Mouse (Mus musculus): Measurements from ENCODE around the gene BC030499. TPM values are rescaled to one million over a fixed set of nuclear protein-coding genes. Genes with fewer than 3 reads are reported as not detected.
A peak's percentile ranks its signal among the peaks of the same experiment; 100 is the strongest.

The BC030499 gene
- polyA plus RNA-seq, 1 experiment: 2.4 TPM

GRCm38 (mm10) chr11:78289146-78289763, 1.4 kb upstream of the BC030499 start:
- H3K27ac ChIP-seq (ENCODE audit: control insufficient read depth, insufficient read depth, low read depth, low read length, poor library complexity): no peak overlapping the region
- no peak for TF ChIP-seq CTCF (IDR thresholded peaks at IDR 0.05; ENCODE audit: control insufficient read depth, insufficient read depth, low read length)
- TF ChIP-seq POLR2A (IDR thresholded peaks at IDR 0.05; ENCODE audit: borderline replicate concordance, control insufficient read depth, low read depth, low read length): no peak
- WGBS: 85% methylated on average over 7 of the region's 7 CpGs
- H3K4me1 ChIP-seq (ENCODE audit: control insufficient read depth, insufficient read depth, low read length): no peaks in the 10 kb centered on the region
- no peak overlapping the region for H3K4me3 ChIP-seq (replicated peaks; ENCODE audit: control insufficient read depth, low read depth, low read length)

GRCm38 (mm10) chr11:78294585-78294984, 3.9 kb downstream of the BC030499 start:
- 88% methylated on average over 6 of the region's 6 CpGs for WGBS
- TF ChIP-seq CTCF (IDR thresholded peaks at IDR 0.05; ENCODE audit: control insufficient read depth, insufficient read depth, low read length): no peak
- no peak overlapping the region for H3K27ac ChIP-seq (ENCODE audit: control insufficient read depth, insufficient read depth, low read depth, low read length, poor library complexity)
- no peaks in the 10 kb centered on the region for H3K4me1 ChIP-seq (ENCODE audit: control insufficient read depth, insufficient read depth, low read length)
- H3K4me3 ChIP-seq (replicated peaks; ENCODE audit: control insufficient read depth, low read depth, low read length): no peak overlapping the region

GRCm38 (mm10) chr11:78300917-78301316, 10.3 kb downstream of the BC030499 start:
- TF ChIP-seq POLR2A (IDR thresholded peaks at IDR 0.05; ENCODE audit: borderline replicate concordance, control insufficient read depth, low read depth, low read length) (no peak), CTCF (IDR thresholded peaks at IDR 0.05; ENCODE audit: control insufficient read depth, insufficient read depth, low read length) (no peak)
- Histone ChIP-seq H3K27ac (ENCODE audit: control insufficient read depth, insufficient read depth, low read depth, low read length, poor library complexity) (peak overlapping the region; percentile 52; the same call in 1 of the 2 replicates), H3K4me1 (ENCODE audit: control insufficient read depth, insufficient read depth, low read length) (no peaks in the 10 kb centered on the region; the same call in 1 of the 2 replicates), H3K4me3 (replicated peaks; ENCODE audit: control insufficient read depth, low read depth, low read length) (peak overlapping the region; percentile 94)
- 58% methylated on average over 7 of the region's 7 CpGs for WGBS

GRCm38 (mm10) chr11:78301357-78302084, 10.9 kb downstream of the BC030499 start, which contains the start of gene Spag5:
Gene Spag5 (plus strand): TSS chr11:78301529.
- H3K27ac ChIP-seq (ENCODE audit: control insufficient read depth, insufficient read depth, low read depth, low read length, poor library complexity): peak within 1 kb of the TSS; percentile 52
- WGBS: under 1% methylated on average over 49 of the region's 49 CpGs
- H3K4me3 ChIP-seq (replicated peaks; ENCODE audit: control insufficient read depth, low read depth, low read length): peak within 1 kb of the TSS; percentile 94
- TF ChIP-seq POLR2A (IDR thresholded peaks at IDR 0.05; ENCODE audit: borderline replicate concordance, control insufficient read depth, low read depth, low read length) (peak; percentile 71; the same call in 1 of the 2 replicates), CTCF (IDR thresholded peaks at IDR 0.05; ENCODE audit: control insufficient read depth, insufficient read depth, low read length) (no peak)
- no peaks in the 10 kb centered on the region; the same call in 1 of the 2 replicates for H3K4me1 ChIP-seq (ENCODE audit: control insufficient read depth, insufficient read depth, low read length)

- 86% methylated on average over 4 of the region's 4 CpGs for WGBS
- Histone ChIP-seq H3K27ac (ENCODE audit: control insufficient read depth, insufficient read depth, low read depth, low read length, poor library complexity) (no peak overlapping the region), H3K4me1 (ENCODE audit: control insufficient read depth, insufficient read depth, low read length) (no peaks in the 10 kb centered on the region; the same call in 1 of the 2 replicates), H3K4me3 (replicated peaks; ENCODE audit: control insufficient read depth, low read depth, low read length) (no peak overlapping the region)
- TF ChIP-seq CTCF (IDR thresholded peaks at IDR 0.05; ENCODE audit: control insufficient read depth, insufficient read depth, low read length) (no peak), POLR2A (IDR thresholded peaks at IDR 0.05; ENCODE audit: borderline replicate concordance, control insufficient read depth, low read depth, low read length) (no peak)
Observed at GRCm38 (mm10) chr11:78305272-78305671, 14.6 kb downstream of the BC030499 start.

- TF ChIP-seq POLR2A (IDR thresholded peaks at IDR 0.05; ENCODE audit: borderline replicate concordance, control insufficient read depth, low read depth, low read length) (no peak), CTCF (IDR thresholded peaks at IDR 0.05; ENCODE audit: control insufficient read depth, insufficient read depth, low read length) (no peak)
- H3K4me3 ChIP-seq (replicated peaks; ENCODE audit: control insufficient read depth, low read depth, low read length): no peak overlapping the region
- no peaks in the 10 kb centered on the region for H3K4me1 ChIP-seq (ENCODE audit: control insufficient read depth, insufficient read depth, low read length)
- WGBS: 94% methylated on average over 8 of the region's 8 CpGs
- no peak overlapping the region for H3K27ac ChIP-seq (ENCODE audit: control insufficient read depth, insufficient read depth, low read depth, low read length, poor library complexity)
Observed at GRCm38 (mm10) chr11:78310861-78311511, 20.3 kb downstream of the BC030499 start.

GRCm38 (mm10) chr11:78313662-78314061, 23.0 kb downstream of the BC030499 start:
- no peaks in the 10 kb centered on the region for H3K4me1 ChIP-seq (ENCODE audit: control insufficient read depth, insufficient read depth, low read length)
- 99% methylated on average over 2 of the region's 2 CpGs for WGBS
- H3K4me3 ChIP-seq (replicated peaks; ENCODE audit: control insufficient read depth, low read depth, low read length): no peak overlapping the region
- TF ChIP-seq CTCF (IDR thresholded peaks at IDR 0.05; ENCODE audit: control insufficient read depth, insufficient read depth, low read length) (no peak), POLR2A (IDR thresholded peaks at IDR 0.05; ENCODE audit: borderline replicate concordance, control insufficient read depth, low read depth, low read length) (no peak)
- H3K27ac ChIP-seq (ENCODE audit: control insufficient read depth, insufficient read depth, low read depth, low read length, poor library complexity): no peak overlapping the region

- H3K4me1 ChIP-seq (ENCODE audit: control insufficient read depth, insufficient read depth, low read length): peaks cover 4% of the 10 kb centered on the region; the same call in 1 of the 2 replicates
- H3K27ac ChIP-seq (ENCODE audit: control insufficient read depth, insufficient read depth, low read depth, low read length, poor library complexity): no peak overlapping the region
- no peak overlapping the region for H3K4me3 ChIP-seq (replicated peaks; ENCODE audit: control insufficient read depth, low read depth, low read length)
- WGBS: 85% methylated on average over 2 of the region's 2 CpGs
- TF ChIP-seq POLR2A (IDR thresholded peaks at IDR 0.05; ENCODE audit: borderline replicate concordance, control insufficient read depth, low read depth, low read length) (no peak), CTCF (IDR thresholded peaks at IDR 0.05; ENCODE audit: control insufficient read depth, insufficient read depth, low read length) (no peak)
Observed at GRCm38 (mm10) chr11:78318411-78318810, 27.8 kb downstream of the BC030499 start.

All from bone marrow, adult 2 months (tissue).